Comparison of ENCODE assay signal across 16 mouse cellular contexts in genomic region chr4:151717864-151718263, GRCm38 (mm10).
DNase-seq lines count a peak whose midpoint lies in the region; ATAC-seq and TF ChIP-seq lines count a peak whose summit lies in the region.
"Had no signal": no experiment of that assay in that cellular context is flagged by ENCODE, and none has a peak within 500 bp of the region (broad histone marks: within the 10 kb centered on the region; RNA-seq: fewer than 3 reads in every experiment).

No protein-coding gene starts in this region.

- H3K4me1 ChIP-seq in liver, embryonic 11.5 days (replicated peaks; ENCODE audit: control insufficient read depth, insufficient read depth, low read length) = peaks cover 7% of the 10 kb centered on the region
- peaks cover 67% of the 10 kb centered on the region for H3K4me1 ChIP-seq in erythroblast, embryonic 14.5 days (ENCODE audit: control insufficient read depth)
- H3K4me1 ChIP-seq in liver, postnatal 0 days (ENCODE audit: insufficient read depth) = peaks cover 29% of the 10 kb centered on the region

- no peak overlapping the region for H3K4me3 ChIP-seq in gastrocnemius, adult 2 months
- H3K4me3 ChIP-seq in liver, embryonic 11.5 days (ENCODE audit: low read depth, low read length) = no peak overlapping the region
- peak overlapping the region; percentile 57 for H3K4me3 ChIP-seq in erythroblast, embryonic 14.5 days (replicated peaks)
- H3K4me3 ChIP-seq in liver, postnatal 0 days (ENCODE audit: low read depth, low read length) = no peak overlapping the region
- H3K4me3 ChIP-seq: embryonic facial prominence, embryonic 15.5 days; forebrain, embryonic 15.5 days; left cerebral cortex, adult 2 months; limb, embryonic 15.5 days; myocyte had no signal

- TF ChIP-seq EP300 in liver, postnatal 0 days (IDR thresholded peaks at IDR 0.05; ENCODE audit: low read depth) = no peak

- H3K27ac ChIP-seq in gastrocnemius, adult 2 months = peak overlapping the region; percentile 48; the same call in 1 of the 2 replicates
- no peak overlapping the region for H3K27ac ChIP-seq in liver, embryonic 11.5 days (ENCODE audit: low read depth, low read length)
- peak overlapping the region; percentile 71; the same call in 1 of the 2 replicates for H3K27ac ChIP-seq in liver, postnatal 0 days (ENCODE audit: low read depth)
- H3K27ac ChIP-seq: embryonic facial prominence, embryonic 15.5 days; forebrain, embryonic 15.5 days; left cerebral cortex, adult 2 months; limb, embryonic 15.5 days had no signal

- intact Hi-C loops in gastrocnemius, adult 2 months (cut with DNase I) = loop anchor here (5.0 kb wide), 1 partner anchor 34 kb away; no protein-coding TSS in a partner anchor

- WGBS in liver, embryonic 11.5 days = 84% methylated on average over 7 of the region's 7 CpGs
- WGBS in liver, postnatal 0 days (ENCODE audit: insufficient replicate concordance) = 76% methylated on average over 7 of the region's 7 CpGs

- no peaks in the 10 kb centered on the region for H3K36me3 ChIP-seq in liver, embryonic 11.5 days (ENCODE audit: control insufficient read depth, insufficient read depth, low read length)
- peaks cover under 1% of the 10 kb centered on the region for H3K36me3 ChIP-seq in erythroblast, embryonic 14.5 days (ENCODE audit: control insufficient read depth)
- H3K36me3 ChIP-seq in liver, postnatal 0 days (replicated peaks; ENCODE audit: insufficient read depth, low read length) = no peaks in the 10 kb centered on the region
- H3K36me3 ChIP-seq: embryonic facial prominence, embryonic 15.5 days; forebrain, embryonic 15.5 days; limb, embryonic 15.5 days had no signal

- DNase-seq in gastrocnemius, adult 2 months = peak; percentile 74
- DNase-seq in gastrocnemius, postnatal 4 days (ENCODE audit: low spot score in 2 of 2) = no peak
- peak; percentile 73 for DNase-seq in liver
- no peak for DNase-seq in liver, embryonic 11.5 days (ENCODE audit: low spot score)
- DNase-seq in liver, postnatal 0 days = peak; percentile 66
- DNase-seq in urinary bladder, postnatal 36 days (ENCODE audit: low spot score in 2 of 2) = no peak
- no peak for DNase-seq in right cerebral cortex, postnatal 25 days
- DNase-seq: cerebellum, adult 11 months; kidney, adult 9 months; lung, postnatal 14 days had no signal

- no peaks in the 10 kb centered on the region for H3K27me3 ChIP-seq in liver, embryonic 11.5 days (replicated peaks; ENCODE audit: control insufficient read depth, insufficient read depth, low read length)
- no peaks in the 10 kb centered on the region; the same call in 1 of the 2 replicates for H3K27me3 ChIP-seq in erythroblast, embryonic 14.5 days (ENCODE audit: control insufficient read depth)
- H3K27me3 ChIP-seq in liver, postnatal 0 days (ENCODE audit: insufficient read depth, low read length) = no peaks in the 10 kb centered on the region
- H3K27me3 ChIP-seq: embryonic facial prominence, embryonic 15.5 days; forebrain, embryonic 15.5 days; limb, embryonic 15.5 days had no signal

- no peaks in the 10 kb centered on the region for H3K9me3 ChIP-seq in liver, embryonic 11.5 days (ENCODE audit: control insufficient read depth, low read length)
- peaks cover 1% of the 10 kb centered on the region for H3K9me3 ChIP-seq in erythroblast, embryonic 14.5 days (ENCODE audit: control insufficient read depth, low read length)
- no peaks in the 10 kb centered on the region for H3K9me3 ChIP-seq in liver, postnatal 0 days (ENCODE audit: low read length)
- H3K9me3 ChIP-seq: embryonic facial prominence, embryonic 15.5 days; forebrain, embryonic 15.5 days; limb, embryonic 15.5 days had no signal

- no peak for TF ChIP-seq CTCF in gastrocnemius, adult 2 months (IDR thresholded peaks at IDR 0.05)
- TF ChIP-seq CTCF in liver, postnatal 0 days (IDR thresholded peaks at IDR 0.05; ENCODE audit: low read depth) = 0 out of 2 replicates have a peak, but pooled peaks have one; percentile 6

- no peak; the same call in 1 of the 2 replicates for ATAC-seq in liver, embryonic 11.5 days (replicated peaks; ENCODE audit: low FRiP score)
- peak; percentile 73 for ATAC-seq in liver, postnatal 0 days
- ATAC-seq: forebrain, embryonic 15.5 days had no signal

- H3K4me2 ChIP-seq in liver, embryonic 11.5 days = no peak overlapping the region
- peak overlapping the region; percentile 44; the same call in 1 of the 2 replicates for H3K4me2 ChIP-seq in liver, postnatal 0 days (ENCODE audit: low read depth, low read length)
- H3K4me2 ChIP-seq: embryonic facial prominence, embryonic 15.5 days; forebrain, embryonic 15.5 days; limb, embryonic 15.5 days had no signal

- no peak overlapping the region for H3K9ac ChIP-seq in liver, embryonic 11.5 days (ENCODE audit: low read depth, low read length)
- H3K9ac ChIP-seq in liver, postnatal 0 days (replicated peaks) = peak overlapping the region; percentile 16; the same call in 1 of the 2 replicates
- H3K9ac ChIP-seq: embryonic facial prominence, embryonic 15.5 days; forebrain, embryonic 15.5 days; limb, embryonic 15.5 days had no signal

Comparison
In these comparisons a context has a peak if more than half of its experiments do, and no peak if none do; other contexts are left out.
1. DNase-seq: peak in gastrocnemius, adult 2 months (single experiment), liver (single experiment) and liver, postnatal 0 days (single experiment); none in gastrocnemius, postnatal 4 days (0 of 2), liver, embryonic 11.5 days (single experiment), urinary bladder, postnatal 36 days (0 of 2) and right cerebral cortex, postnatal 25 days (single experiment).